Mouse (Mus musculus): ENCODE data around the gene Ppp1r26.
A peak's percentile ranks its signal among the peaks of the same experiment; 100 is the strongest.

Ppp1r26 gene

DNA sequence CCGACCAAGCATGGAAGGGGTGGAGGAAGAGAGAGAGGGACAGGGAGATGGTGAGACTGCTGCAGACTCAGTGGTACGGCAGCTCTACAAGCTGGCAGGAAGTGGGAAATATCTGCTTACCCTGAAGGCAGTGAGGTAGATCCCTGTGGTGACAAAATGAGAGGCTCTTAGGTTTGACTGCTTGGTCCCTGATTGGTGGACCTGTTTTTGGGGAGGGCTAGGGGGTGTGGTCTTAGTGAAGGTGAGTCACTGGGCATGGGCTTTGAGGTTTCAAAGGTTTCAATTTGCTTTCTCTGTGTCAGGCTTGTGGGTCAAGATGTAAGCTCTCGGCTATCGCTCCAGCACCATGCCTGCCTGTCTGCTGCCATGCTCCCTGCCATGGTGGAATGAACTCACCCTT is 1.5 kb upstream of the Ppp1r26 start:
- no peak for DNase-seq (ENCODE audit: low spot score in 2 of 2)

DNA sequence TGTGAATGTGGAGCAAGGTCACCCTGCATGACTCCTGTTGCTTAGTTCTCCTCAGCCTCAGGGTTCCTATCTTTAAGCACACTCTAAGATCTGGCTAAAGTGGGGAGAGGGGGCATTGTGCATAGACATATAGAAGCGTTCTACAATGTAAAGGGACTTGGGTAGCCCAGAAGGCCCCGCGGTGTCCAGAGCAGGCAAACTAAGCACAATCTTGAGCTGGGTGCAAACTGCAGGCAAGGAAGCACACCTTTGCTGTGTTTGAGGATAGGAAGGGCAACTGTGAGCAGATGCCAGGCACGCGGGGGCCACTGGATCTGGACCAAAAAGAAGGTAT is 452 bp upstream of the Ppp1r26 start:
- DNase-seq (ENCODE audit: low spot score in 2 of 2): no peak

GRCm38 (mm10) chr2:28447315-28447670 is 693 bp downstream of the Ppp1r26 start:
- DNase-seq (ENCODE audit: low spot score in 2 of 2): no peak

- no peak for DNase-seq (ENCODE audit: low spot score in 2 of 2)
Observed at GRCm38 (mm10) chr2:28451663-28452062, 5.1 kb downstream of the Ppp1r26 start.

GRCm38 (mm10) chr2:28453539-28453938 is 6.9 kb downstream of the Ppp1r26 start:
- no peak for DNase-seq (ENCODE audit: low spot score in 2 of 2)

GRCm38 (mm10) chr2:28456616-28457015 is 10.0 kb downstream of the Ppp1r26 start:
- DNase-seq (ENCODE audit: low spot score in 2 of 2): no peak

GRCm38 (mm10) chr2:28463919-28464318 is 17.3 kb downstream of the Ppp1r26 start:
- DNase-seq (ENCODE audit: low spot score in 2 of 2): peak; percentile 53 to 79

DNA sequence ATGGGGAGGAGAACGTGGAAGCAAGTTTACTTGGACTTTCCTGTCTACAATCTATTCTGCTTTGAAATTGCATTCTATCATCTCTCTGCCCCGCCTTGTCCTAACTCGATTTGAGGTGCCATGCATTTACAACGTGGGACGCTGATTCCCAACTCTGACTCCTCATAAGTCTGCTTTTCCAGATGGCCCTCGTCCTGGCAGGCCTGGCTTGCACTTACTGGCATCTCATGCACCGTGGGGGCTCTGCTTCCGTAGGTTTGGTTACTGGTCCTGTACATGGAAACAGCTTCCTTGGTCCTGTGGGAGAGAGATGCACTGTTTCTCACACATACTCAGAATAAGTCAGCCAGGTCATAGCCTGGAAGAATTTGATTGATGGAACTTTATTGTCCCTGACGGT is 18.3 kb downstream of the Ppp1r26 start:
- no peak for DNase-seq (ENCODE audit: low spot score in 2 of 2)

DNA sequence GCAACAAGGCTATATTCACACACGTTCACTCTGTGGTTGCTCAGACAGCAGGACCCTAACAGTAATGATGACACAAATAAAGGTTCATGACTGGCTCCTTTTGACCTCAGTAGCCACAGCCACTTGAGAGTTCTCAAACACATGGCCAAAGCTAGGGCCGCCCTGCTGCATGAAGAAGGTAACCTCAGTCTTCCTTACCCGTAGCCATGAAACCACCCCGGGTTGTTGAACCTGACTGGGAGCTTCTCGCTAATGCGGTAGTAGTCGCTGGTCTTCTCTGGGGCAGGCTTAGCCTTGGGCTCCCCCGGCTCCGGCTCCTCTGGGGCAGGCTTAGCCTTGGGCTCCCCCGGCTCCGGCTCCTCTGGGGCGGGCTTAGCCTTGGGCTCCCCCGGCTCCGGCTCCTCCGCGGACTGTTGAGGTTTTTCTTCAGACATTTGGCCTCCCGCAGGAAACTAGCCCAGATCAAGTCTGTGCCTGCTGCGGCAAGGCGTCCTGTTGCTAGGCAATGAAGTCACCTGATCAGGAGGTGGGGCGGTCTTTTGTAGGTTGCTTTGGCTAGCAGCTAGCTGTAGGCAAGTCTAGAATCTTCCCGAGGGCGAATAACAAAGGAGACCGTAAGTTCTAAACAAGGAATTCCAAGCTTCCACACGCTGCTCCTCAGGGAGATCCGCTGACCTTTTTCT is 19.4 kb downstream of the Ppp1r26 start, which contains the start of gene 1700007K13Rik:
1700007K13Rik (minus strand) TSS at position 497 of the 683 bp plus-strand sequence.
- peak in 1 of 2 experiments; percentile 63 for DNase-seq (ENCODE audit: low spot score in 2 of 2)

DNA sequence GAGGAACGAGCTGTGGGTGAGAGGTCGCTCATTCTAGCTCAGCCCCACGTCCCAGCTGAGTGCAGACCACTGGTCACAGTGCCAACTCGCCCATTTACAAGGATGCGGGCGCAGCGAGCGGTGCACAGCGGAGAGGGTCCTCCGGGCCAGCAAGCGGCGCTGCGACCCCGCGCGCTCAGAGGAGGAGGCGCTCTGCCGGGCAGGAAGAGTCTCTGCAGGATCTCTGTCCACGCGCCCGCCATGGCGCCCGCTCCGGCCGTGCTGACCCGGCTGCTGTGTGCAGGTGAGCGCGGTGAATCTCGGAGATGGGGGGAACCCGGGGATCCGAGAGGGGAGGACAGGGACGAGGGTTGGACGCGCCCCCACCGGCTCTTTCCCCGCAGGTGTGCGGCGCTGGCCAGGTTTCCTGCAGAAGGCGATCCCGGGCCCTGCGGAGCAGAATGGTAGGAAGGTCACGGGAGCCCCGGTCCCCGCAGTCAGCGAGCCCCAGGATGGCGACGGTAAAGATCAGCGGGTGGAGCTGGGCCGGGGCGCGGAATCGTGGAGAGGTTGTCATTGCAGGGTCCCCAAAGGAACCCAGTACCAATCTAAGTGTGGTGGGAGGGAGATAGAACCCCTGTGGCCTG is 21.4 kb downstream of the Ppp1r26 start, which contains the start of gene Mrps2:
Mrps2 (plus strand) TSS at position 207 of the 626 bp plus-strand sequence.
- peak; percentile 80 to 92 for DNase-seq (ENCODE audit: low spot score in 2 of 2)

GRCm38 (mm10) chr2:28468486-28469225 is 22.1 kb downstream of the Ppp1r26 start:
- peak; percentile 11 to 58 for DNase-seq (ENCODE audit: low spot score in 2 of 2)

DNA sequence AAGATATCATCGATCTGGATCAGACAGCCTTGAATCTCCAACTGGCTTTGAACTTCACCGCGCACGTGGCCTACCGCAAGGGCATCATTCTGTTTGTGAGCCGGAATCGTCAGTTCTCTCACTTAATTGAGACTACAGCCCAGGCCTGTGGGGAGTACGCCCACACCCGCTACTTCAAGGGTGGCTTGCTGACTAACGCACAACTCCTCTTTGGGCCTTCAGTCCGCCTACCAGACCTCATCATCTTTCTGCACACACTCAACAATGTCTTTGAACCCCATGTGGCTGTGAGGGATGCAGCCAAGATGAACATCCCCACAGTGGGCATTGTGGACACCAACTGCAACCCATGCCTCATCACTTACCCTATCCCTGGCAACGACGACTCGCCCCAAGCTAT is 22.9 kb downstream of the Ppp1r26 start:
- peak in 1 of 2 experiments; percentile 53 for DNase-seq (ENCODE audit: low spot score in 2 of 2)

DNA sequence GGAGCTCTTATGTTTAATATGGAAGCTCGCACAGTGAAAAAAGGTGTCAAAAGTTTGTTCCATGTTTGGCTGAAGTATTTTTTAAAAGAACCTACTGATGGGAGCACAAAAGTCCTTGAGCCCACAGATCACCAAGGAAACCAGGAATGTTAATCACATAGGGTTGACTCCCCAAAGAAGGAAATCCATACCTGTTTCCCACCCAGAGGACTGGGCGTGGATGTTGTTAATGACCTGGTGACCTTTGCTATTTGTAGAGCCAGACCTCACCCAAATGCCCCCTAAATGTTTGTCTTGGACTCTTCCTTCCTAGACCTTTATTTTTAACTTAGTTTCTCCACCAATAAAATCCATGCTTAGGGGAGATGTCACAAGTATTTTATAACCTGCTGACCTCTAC is 24.0 kb downstream of the Ppp1r26 start:
- peak in 1 of 2 experiments; percentile 9 for DNase-seq (ENCODE audit: low spot score in 2 of 2)

DNA sequence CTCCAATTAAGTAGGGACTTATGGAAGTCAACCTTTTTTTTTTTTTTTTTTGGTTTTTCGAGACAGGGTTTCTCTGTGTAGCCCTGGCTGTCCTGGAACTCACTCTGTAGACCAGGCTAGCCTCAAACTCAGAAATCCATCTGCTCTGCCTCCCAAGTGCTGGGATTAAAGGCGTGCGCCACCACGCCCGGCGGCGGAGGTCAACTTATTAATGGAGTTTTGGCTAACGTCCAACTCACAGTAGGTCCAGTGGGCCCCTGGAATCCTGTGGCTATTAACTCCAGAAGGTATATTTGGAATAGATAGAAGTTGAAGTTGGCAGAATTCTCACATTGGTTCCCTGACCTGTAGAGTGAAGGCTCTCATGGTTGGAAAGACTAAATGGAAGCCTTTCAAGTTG is 25.4 kb downstream of the Ppp1r26 start:
- peak in 1 of 2 experiments; percentile 44 for DNase-seq (ENCODE audit: low spot score in 2 of 2)

DNA sequence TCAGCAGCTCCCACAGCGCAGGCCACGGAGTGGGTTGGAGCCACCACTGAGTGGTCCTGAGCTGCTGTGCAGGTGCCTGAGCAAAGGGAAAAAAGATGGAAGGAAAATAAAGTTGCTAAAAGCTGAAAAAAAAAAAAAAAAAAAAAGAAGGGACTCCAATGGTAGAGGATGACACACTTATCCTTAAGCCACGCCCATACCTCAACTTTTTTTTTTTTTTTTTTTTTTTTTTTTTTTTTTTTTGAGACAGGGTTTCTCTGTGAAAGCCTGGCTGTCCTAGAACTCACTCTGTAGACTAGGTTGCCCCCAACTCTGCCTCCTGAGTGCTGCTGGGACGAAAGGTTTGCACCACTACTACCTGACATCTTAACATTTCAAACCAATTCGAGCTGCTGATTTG is 31.4 kb downstream of the Ppp1r26 start:
- peak in 1 of 2 experiments; percentile 17 for DNase-seq (ENCODE audit: low spot score in 2 of 2)

- DNase-seq (ENCODE audit: low spot score in 2 of 2): peak in 1 of 2 experiments; percentile 55
Observed at GRCm38 (mm10) chr2:28479208-28480204, 32.9 kb downstream of the Ppp1r26 start.

- DNase-seq (ENCODE audit: low spot score in 2 of 2): peak in 1 of 2 experiments; percentile 33
Observed at GRCm38 (mm10) chr2:28483861-28484260, 37.3 kb downstream of the Ppp1r26 start.

DNA sequence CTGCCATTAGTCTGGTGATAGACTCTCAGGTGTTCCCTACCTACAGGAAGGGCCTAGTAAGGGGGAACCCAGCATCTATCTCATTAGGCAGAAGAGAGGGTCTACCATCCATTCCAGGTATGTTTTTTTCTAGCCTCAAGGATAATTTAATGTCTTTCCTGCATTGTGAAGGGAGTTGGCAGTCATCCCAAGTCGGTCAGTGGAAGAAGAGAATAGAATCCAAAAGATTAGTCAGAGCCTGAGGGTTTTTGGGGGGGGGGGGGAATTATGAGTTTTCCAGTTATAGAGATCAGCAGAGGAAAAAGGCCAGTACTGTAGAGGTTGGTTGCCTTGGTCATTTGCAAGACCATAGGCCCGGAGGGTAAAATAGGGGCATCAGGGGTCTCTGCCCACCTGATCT is 47.9 kb downstream of the Ppp1r26 start:
- no peak for DNase-seq (ENCODE audit: low spot score in 2 of 2)

DNA sequence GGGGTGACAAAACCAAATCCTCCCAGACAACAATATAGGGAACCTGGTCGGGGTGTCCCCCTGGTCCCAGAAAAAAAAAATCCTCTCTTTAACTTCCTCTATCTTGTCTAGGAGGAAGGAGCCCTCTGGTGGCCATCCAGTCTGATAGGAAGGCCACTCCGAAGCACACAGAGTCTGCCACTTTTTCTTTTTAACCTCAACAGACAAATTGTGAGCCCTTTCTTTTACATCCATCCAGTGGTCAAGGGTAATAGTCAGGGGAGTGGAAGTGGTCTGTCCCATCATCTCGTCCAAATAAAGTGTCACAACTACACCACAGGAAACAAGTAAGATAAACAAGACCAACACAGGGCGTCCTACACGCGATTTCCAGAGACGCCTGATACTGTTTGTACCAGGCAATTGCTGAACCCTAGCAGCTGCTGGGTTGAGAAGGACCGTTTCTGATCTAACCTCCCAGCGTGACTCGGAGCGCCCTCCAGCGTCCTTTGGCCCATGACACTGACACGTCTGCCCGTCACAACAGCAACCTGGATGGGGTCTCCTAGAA is 48.7 kb downstream of the Ppp1r26 start:
- DNase-seq (ENCODE audit: low spot score in 2 of 2): peak in 1 of 2 experiments; percentile 61

- DNase-seq (ENCODE audit: low spot score in 2 of 2): peak in 1 of 2 experiments; percentile 54
Observed at GRCm38 (mm10) chr2:28495801-28496595, 49.4 kb downstream of the Ppp1r26 start.
